Mouse (Mus musculus): ENCODE measurements around the gene Scgb2b2. TPM values are rescaled to one million over a fixed set of nuclear protein-coding genes. Genes with fewer than 3 reads are reported as not detected.

Scgb2b2 gene
- polyA plus RNA-seq (2014; fragmentation: Nextera tagmentation; extraction: Ambion mirVana) = not detected in 2 replicates

DNA sequence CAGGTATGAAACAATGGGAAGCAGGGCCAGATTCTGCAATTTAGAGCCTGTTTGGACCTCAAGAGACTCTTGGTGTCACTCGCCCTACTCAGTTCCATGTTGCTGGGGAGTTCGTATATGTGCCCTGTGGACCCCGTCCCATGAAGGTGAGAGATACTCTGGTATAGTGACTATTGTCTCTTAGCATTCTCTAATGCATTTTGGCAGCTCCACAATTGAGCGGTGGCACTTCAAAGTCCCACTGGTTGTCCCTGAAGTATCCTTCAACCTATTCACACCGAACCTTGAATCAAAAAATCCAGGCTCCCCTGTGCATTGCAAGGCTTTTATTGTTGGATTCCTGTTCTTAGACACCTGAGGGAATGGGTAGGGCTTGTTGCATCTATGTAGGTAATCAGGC is at the start of gene Scgb2b2:
TSS of gene Scgb2b2 (plus strand) at position 301 of the 400 bp plus-strand sequence.
- Histone ChIP-seq H3K4me3 (ENCODE audit: low read depth, low read length) (no peak within 1 kb of the TSS), H3K9me3 (ENCODE audit: control insufficient read depth, low read length) (peaks cover 12% of the 10 kb centered on the region; the same call in 1 of the 2 replicates), H3K27me3 (replicated peaks; ENCODE audit: control insufficient read depth, insufficient read depth, low read length) (no peaks in the 10 kb centered on the region), H3K4me2 (no peak within 1 kb of the TSS), H3K27ac (ENCODE audit: low read depth, low read length) (no peak within 1 kb of the TSS), H3K4me1 (replicated peaks; ENCODE audit: control insufficient read depth, insufficient read depth, low read length) (no peaks in the 10 kb centered on the region), H3K36me3 (ENCODE audit: control insufficient read depth, insufficient read depth, low read length) (no peaks in the 10 kb centered on the region), H3K9ac (ENCODE audit: low read depth, low read length) (no peak within 1 kb of the TSS)
- no peak for ATAC-seq (replicated peaks; ENCODE audit: low FRiP score)
- no peak for DNase-seq (ENCODE audit: low spot score)
- WGBS = 74% methylated on average over 5 of the region's 5 CpGs

DNA sequence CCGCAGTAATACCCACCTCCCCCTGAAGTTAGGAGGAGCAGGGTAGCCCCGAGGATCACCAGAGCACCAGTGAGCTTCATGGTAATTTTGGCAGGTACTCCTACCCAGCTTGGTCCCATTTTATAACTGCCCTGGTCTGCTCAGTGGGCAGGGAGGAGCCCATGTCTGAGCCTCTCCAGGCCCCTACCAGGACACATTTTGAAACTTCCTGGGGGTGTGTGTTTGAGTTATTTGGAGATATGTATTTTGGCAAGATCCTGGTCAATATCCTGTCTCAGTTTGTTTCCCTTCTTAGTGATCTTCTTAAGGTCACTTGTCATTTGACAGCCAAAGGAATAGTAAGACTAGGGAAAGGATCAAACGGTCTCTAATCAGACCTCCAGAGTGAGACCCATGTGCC is 1.4 kb downstream of the Scgb2b2 start, which contains the start of gene Scgb1b2:
TSS of gene Scgb1b2 (minus strand) at position 101 of the 400 bp plus-strand sequence.
- WGBS = 68% methylated on average over 3 of the region's 3 CpGs
- Histone ChIP-seq H3K4me1 (replicated peaks; ENCODE audit: control insufficient read depth, insufficient read depth, low read length) (no peaks in the 10 kb centered on the region), H3K27me3 (replicated peaks; ENCODE audit: control insufficient read depth, insufficient read depth, low read length) (no peaks in the 10 kb centered on the region), H3K9me3 (ENCODE audit: control insufficient read depth, low read length) (peaks cover 9% of the 10 kb centered on the region; the same call in 1 of the 2 replicates), H3K27ac (ENCODE audit: low read depth, low read length) (no peak within 1 kb of the TSS), H3K9ac (ENCODE audit: low read depth, low read length) (no peak within 1 kb of the TSS), H3K36me3 (ENCODE audit: control insufficient read depth, insufficient read depth, low read length) (no peaks in the 10 kb centered on the region), H3K4me3 (ENCODE audit: low read depth, low read length) (no peak within 1 kb of the TSS), H3K4me2 (no peak within 1 kb of the TSS)
- DNase-seq (ENCODE audit: low spot score) = no peak
- no peak for ATAC-seq (replicated peaks; ENCODE audit: low FRiP score)

Other genes starting within 250 kb of the Scgb2b2 start
- 28.1 and 31.1 TPM in 2 replicates for gene Fxyd5, start 248.0 kb upstream of the Scgb2b2 start, polyA plus RNA-seq (2014; fragmentation: Nextera tagmentation; extraction: Ambion mirVana)
- 1.9 and 2.6 TPM in 2 replicates for gene Fxyd7, start 239.0 kb upstream of the Scgb2b2 start, polyA plus RNA-seq (2014; fragmentation: Nextera tagmentation; extraction: Ambion mirVana)
- gene Fxyd1, start 233.3 kb upstream of the Scgb2b2 start, polyA plus RNA-seq (2014; fragmentation: Nextera tagmentation; extraction: Ambion mirVana) = 23.5 and 35.8 TPM in 2 replicates
- 0.30 and 0.45 TPM in 2 replicates for gene Lgi4, start 231.2 kb upstream of the Scgb2b2 start, polyA plus RNA-seq (2014; fragmentation: Nextera tagmentation; extraction: Ambion mirVana)
- gene Fxyd3, start 213.8 kb upstream of the Scgb2b2 start, polyA plus RNA-seq (2014; fragmentation: Nextera tagmentation; extraction: Ambion mirVana) = 1.2 and 1.7 TPM in 2 replicates
- 36.6 and 38.3 TPM in 2 replicates for gene Hpn, start 175.2 kb upstream of the Scgb2b2 start, polyA plus RNA-seq (2014; fragmentation: Nextera tagmentation; extraction: Ambion mirVana)
- gene Scn1b, start 163.5 kb upstream of the Scgb2b2 start, polyA plus RNA-seq (2014; fragmentation: Nextera tagmentation; extraction: Ambion mirVana) = 0.57 and 1.0 TPM in 2 replicates
- 40.9 and 47.6 TPM in 2 replicates for gene Gramd1a, start 134.6 kb upstream of the Scgb2b2 start, polyA plus RNA-seq (2014; fragmentation: Nextera tagmentation; extraction: Ambion mirVana)
- gene Scgb1b2, start 1.3 kb downstream of the Scgb2b2 start, polyA plus RNA-seq (2014; fragmentation: Nextera tagmentation; extraction: Ambion mirVana) = not detected in 2 replicates
- gene Scgb2b3, start 71.6 kb downstream of the Scgb2b2 start, polyA plus RNA-seq (2014; fragmentation: Nextera tagmentation; extraction: Ambion mirVana) = not detected in 2 replicates
- gene Scgb1b3, start 85.1 kb downstream of the Scgb2b2 start, polyA plus RNA-seq (2014; fragmentation: Nextera tagmentation; extraction: Ambion mirVana) = not detected in 2 replicates